Mouse (Mus musculus) intestine, postnatal 0 days (tissue): ENCODE results near the gene Phactr2. TPM values are rescaled to one million over a fixed set of nuclear protein-coding genes. Genes with fewer than 3 reads are reported as not detected.
"Not testable (repeated sequence)": the region's sequence is repeated elsewhere in the genome, so short reads cannot be mapped to it uniquely, and the experiment has no call there.

ENCODE experiments used
- ATAC-seq: fragments of 200-750 bp; cut with Nextera tagmentation; 2 replicates; pipeline ENCODE4 v1.8.0; 2017; ENCODE audit warnings: mild to moderate bottlenecking, moderate TSS enrichment, moderate library complexity
- H3K27ac ChIP-seq: fragments of 300-500 bp; sonication (generic); 2 replicates; pipeline ENCODE4 v1.5.1; 2014; ENCODE audit warnings: mild to moderate bottlenecking, low read depth, low read length, moderate library complexity
- H3K27me3 ChIP-seq: fragments of 300-500 bp; sonication (generic); replicated peaks from 2 replicates; pipeline ENCODE4 v1.6.1; 2014; ENCODE audit warnings: low read length, mixed read lengths; ENCODE audit not compliant: control insufficient read depth, insufficient read depth
- H3K36me3 ChIP-seq: fragments of 300-500 bp; sonication (generic); 2 replicates; pipeline ENCODE4 v1.6.1; 2014; ENCODE audit warnings: mild to moderate bottlenecking, moderate library complexity; ENCODE audit not compliant: control insufficient read depth, insufficient read depth
- H3K4me1 ChIP-seq: fragments of 300-500 bp; sonication (generic); replicated peaks from 2 replicates; pipeline ENCODE4 v1.6.1; 2014; ENCODE audit warnings: antibody characterized with exemption, low read length, mixed read lengths; ENCODE audit not compliant: control insufficient read depth, insufficient read depth
- H3K4me2 ChIP-seq: fragments of 300-500 bp; sonication (generic); replicated peaks from 2 replicates; pipeline ENCODE4 v1.6.1; 2014; ENCODE audit warnings: low read depth, mild to moderate bottlenecking, moderate library complexity
- H3K4me3 ChIP-seq: fragments of 300-500 bp; sonication (generic); 2 replicates; pipeline ENCODE4 v1.5.1; 2014; ENCODE audit warnings: low read depth, low read length
- H3K9ac ChIP-seq: fragments of 300-500 bp; sonication (generic); 2 replicates; pipeline ENCODE4 v1.6.1; 2014; ENCODE audit warnings: mild to moderate bottlenecking, low read depth, low read length
- H3K9me3 ChIP-seq: fragments of 300-500 bp; sonication (generic); 2 replicates; pipeline ENCODE4 v1.6.1; 2016; ENCODE audit warnings: mixed run types; ENCODE audit not compliant: control insufficient read depth
- CTCF ChIP-seq: sonication (generic); IDR thresholded peaks from 2 replicates; pipeline ENCODE4 v1.5.1; 2016; ENCODE audit warnings: low read depth, mild to moderate bottlenecking, control low read depth, antibody characterized with exemption, moderate library complexity
- WGBS: fragments of 180-500 bp; shearing (Covaris S2); extraction: QIAGEN DNeasy Blood & Tissue Kit; methylation state at CpG from one replicate; pipeline ENCODE4 v1.1.7; 2014; 5-methylcytosine and 5-hydroxymethylcytosine counted together
- polyA plus RNA-seq: library from polyadenylated mRNA; unstranded; fragments of >200 nt; fragmentation: Nextera tagmentation; extraction: Ambion mirVana; gene quantifications from 2 replicates; pipeline ENCODE4 v1.2.1, GENCODE M21; 2015

The Phactr2 gene
- polyA plus RNA-seq, 1 experiment from 2014 or later, result 12.3 TPM

- Histone ChIP-seq H3K4me3 (peak overlapping the region; percentile 63; the same call in 1 of the 2 replicates), H3K4me1 (no peaks in the 10 kb centered on the region), H3K9ac (no peak overlapping the region)
Observed at GRCm38 (mm10) chr10:13475121-13475520, 909 bp upstream of the Phactr2 start.

GRCm38 (mm10) chr10:13474568-13474955 is 350 bp upstream of the Phactr2 start:
- Histone ChIP-seq H3K4me1 (no peaks in the 10 kb centered on the region), H3K4me2 (peak overlapping the region; percentile 91), H3K36me3 (no peaks in the 10 kb centered on the region), H3K9me3 (no peaks in the 10 kb centered on the region), H3K27ac (peak overlapping the region; percentile 88), H3K27me3 (no peaks in the 10 kb centered on the region), H3K9ac (peak overlapping the region; percentile 81), H3K4me3 (peak overlapping the region; percentile 63)
- TF ChIP-seq CTCF, result no peak
- 4% methylated on average over 10 of the region's 10 CpGs for WGBS
- peak; percentile 79 for ATAC-seq

More at GRCm38 (mm10) chr10:13475121-13475520, 909 bp upstream of the Phactr2 start:
- Histone ChIP-seq H3K36me3 (no peaks in the 10 kb centered on the region), H3K9me3 (no peaks in the 10 kb centered on the region), H3K4me2 (peak overlapping the region; percentile 91), H3K27me3 (no peaks in the 10 kb centered on the region), H3K27ac (peak overlapping the region; percentile 88; the same call in 1 of the 2 replicates)
- ATAC-seq, result no peak
- no peak for TF ChIP-seq CTCF
- 39% methylated on average over 7 of the region's 7 CpGs for WGBS

- H3K9ac ChIP-seq, result peak overlapping the region; percentile 81
- peak overlapping the region; percentile 88; the same call in 1 of the 2 replicates for H3K27ac ChIP-seq
- peak overlapping the region; percentile 91 for H3K4me2 ChIP-seq
- WGBS, result 15% methylated on average over 17 of the region's 17 CpGs
- no peaks in the 10 kb centered on the region for H3K4me1 ChIP-seq
- H3K9me3 ChIP-seq, result no peaks in the 10 kb centered on the region
- TF ChIP-seq CTCF, result no peak
- H3K4me3 ChIP-seq, result peak overlapping the region; percentile 63
- H3K36me3 ChIP-seq, result no peaks in the 10 kb centered on the region
- no peak for ATAC-seq
- no peaks in the 10 kb centered on the region for H3K27me3 ChIP-seq
Observed at GRCm38 (mm10) chr10:13473287-13473832, 852 bp downstream of the Phactr2 start.

- Histone ChIP-seq H3K27me3 (no peaks in the 10 kb centered on the region), H3K9ac (no peak overlapping the region), H3K27ac (no peak overlapping the region), H3K4me1 (no peaks in the 10 kb centered on the region), H3K4me2 (no peak overlapping the region), H3K9me3 (no peaks in the 10 kb centered on the region), H3K4me3 (no peak overlapping the region), H3K36me3 (no peaks in the 10 kb centered on the region)
- no peak for ATAC-seq
- WGBS, result 88% methylated on average over 3 of the region's 3 CpGs
- TF ChIP-seq CTCF, result no peak
Observed at GRCm38 (mm10) chr10:13470236-13470635, 4.0 kb downstream of the Phactr2 start.

GRCm38 (mm10) chr10:13468025-13468529 is 6.1 kb downstream of the Phactr2 start:
- H3K4me3 ChIP-seq, H3K27ac ChIP-seq, H3K9me3 ChIP-seq, H3K36me3 ChIP-seq, H3K4me2 ChIP-seq, ATAC-seq, H3K4me1 ChIP-seq, H3K9ac ChIP-seq, H3K27me3 ChIP-seq: not testable (repeated sequence)
- 87% methylated on average over 6 of the region's 6 CpGs for WGBS

GRCm38 (mm10) chr10:13466925-13467324 is 7.3 kb downstream of the Phactr2 start:
- peak; percentile 86 for ATAC-seq
- Histone ChIP-seq H3K9me3 (no peaks in the 10 kb centered on the region), H3K4me3 (no peak overlapping the region), H3K36me3 (no peaks in the 10 kb centered on the region), H3K4me2 (no peak overlapping the region), H3K27ac (peak overlapping the region; percentile 16; the same call in 1 of the 2 replicates), H3K9ac (no peak overlapping the region), H3K27me3 (no peaks in the 10 kb centered on the region), H3K4me1 (no peaks in the 10 kb centered on the region)
- WGBS, result 39% methylated on average over 5 of the region's 5 CpGs
- TF ChIP-seq CTCF, result no peak

- not testable (repeated sequence) for H3K4me1 ChIP-seq, H3K27ac ChIP-seq, H3K27me3 ChIP-seq, H3K9me3 ChIP-seq, H3K4me3 ChIP-seq, H3K36me3 ChIP-seq, H3K4me2 ChIP-seq, ATAC-seq, H3K9ac ChIP-seq
- 92% methylated on average over 3 of the region's 3 CpGs for WGBS
Observed at GRCm38 (mm10) chr10:13464295-13464694, 9.9 kb downstream of the Phactr2 start.
